Mouse (Mus musculus) layer of hippocampus, adult 9-11 months (tissue): ENCODE results near the gene Helz2.

Experiments
- DNase-seq: peaks from one replicate; pipeline ENCODE4 v3.0.0; 2022

The Helz2 gene

DNA sequence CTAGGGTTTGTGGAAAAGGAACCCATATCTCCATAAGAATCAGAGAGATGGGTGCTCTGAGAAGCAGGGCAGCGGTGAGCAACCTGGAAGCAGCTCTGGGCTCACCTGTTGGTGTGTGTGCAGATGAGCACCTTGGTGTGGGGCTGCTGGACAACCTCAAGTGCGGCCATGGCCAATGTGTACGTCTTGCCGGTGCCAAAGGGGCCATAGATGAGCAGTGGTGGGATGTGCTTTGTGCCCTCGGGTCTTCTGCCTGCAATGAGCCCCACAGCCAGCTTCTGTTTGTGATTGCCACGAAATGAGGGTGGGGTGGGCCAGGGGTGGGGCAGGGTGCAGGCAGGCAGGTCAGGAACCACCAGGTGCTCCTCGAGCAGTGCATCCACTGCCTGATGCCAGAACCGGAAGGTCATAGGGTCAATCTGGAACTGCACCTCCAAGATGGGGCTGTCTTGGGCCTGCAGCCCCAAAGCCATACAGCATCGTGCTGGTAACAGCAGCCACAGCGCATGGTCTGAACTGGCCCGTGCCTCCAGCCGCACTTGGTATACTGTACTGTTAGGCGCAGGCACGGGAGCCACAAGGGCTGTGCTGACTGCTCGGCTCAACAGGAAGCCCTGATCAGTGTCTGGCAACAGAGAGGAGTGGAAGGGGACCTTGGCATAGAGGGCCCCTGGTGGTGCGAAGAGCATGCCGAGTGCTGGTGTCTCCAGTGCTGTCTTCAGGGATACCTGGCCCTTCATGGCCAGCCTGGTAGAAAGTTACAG is 4.4 kb downstream of the Helz2 start:
- no peak for DNase-seq

DNA sequence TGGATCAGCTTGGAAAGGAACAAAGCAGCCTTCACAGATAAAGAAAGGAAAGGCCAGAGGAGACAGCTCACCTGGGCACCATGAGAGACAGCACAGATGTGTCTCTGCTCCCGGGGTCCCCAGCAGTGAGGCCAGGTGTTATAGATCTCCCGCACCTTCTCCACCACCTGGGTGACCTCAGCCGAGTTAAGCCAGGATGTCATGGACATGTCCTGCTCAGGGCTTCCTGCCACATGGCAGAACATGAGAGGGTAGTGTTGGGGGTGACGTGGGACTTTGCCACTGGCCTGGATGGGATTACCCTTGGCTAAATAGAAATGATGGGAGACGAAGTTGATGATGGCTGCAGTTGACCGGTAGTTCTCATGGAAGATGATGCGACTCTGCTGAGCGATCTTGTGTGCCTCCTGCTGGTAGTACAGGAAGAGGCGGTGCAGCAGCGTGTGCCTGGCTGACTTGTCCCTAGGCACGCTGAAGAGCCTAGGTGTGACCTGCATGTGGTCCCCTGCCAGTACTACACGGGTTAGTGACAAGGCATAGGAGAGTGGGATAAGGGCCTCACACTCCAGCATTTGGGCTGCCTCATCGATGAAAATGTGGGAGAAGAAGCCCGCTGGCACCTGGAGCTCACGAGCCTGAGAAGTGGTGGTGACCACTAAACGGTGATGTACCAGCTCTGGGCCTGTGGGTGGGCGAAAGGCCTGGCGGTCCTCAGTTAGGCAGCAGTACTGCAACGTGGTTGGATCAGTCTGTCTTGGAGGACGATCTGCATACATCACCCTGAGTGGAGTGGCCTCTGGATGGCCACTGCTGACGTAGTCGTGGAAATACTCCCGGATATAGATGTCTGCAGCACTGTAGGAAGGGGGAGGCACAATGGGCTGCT is 5.9 kb downstream of the Helz2 start:
- DNase-seq: no peak

DNA sequence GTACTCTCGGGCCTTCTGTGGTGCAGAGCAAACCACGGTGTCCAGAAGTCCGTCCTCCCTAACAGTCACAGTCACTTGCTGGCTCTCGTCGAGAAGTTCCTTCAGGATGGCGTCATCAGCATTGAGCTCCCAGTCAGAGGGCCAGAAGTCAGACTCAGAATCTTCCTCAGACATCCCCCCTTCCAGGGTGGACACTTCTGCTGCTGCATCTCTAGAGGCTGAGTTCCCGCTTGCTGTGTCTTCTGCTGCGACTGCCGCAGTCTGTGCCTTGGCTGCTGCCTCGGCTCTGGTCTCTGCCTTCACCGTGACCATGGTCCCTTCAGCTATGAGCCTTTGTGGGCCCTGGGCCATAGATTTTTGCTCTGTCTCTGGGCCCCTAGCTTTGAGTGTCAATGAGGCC is 7.1 kb downstream of the Helz2 start:
- DNase-seq: no peak

DNA sequence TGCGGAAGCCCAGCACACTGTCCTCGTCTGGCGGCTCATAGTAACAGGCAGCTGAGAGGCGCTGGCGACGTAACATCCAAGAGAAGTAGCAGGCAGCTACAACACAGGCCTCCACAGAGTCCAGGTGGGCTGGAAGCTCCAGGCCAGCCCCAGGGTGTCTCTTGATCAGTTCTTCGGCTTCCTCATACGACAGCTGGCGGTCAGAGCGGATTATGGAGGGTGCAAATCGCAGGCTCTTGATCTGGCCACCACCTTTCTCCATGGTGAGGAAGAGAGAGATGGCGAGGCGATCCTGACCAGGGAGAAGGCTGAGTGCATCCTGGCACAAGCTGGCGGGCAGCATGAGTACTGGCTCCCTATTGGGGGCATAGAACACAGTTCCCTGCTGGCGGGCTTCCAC is 8.4 kb downstream of the Helz2 start:
- DNase-seq: no peak

DNA sequence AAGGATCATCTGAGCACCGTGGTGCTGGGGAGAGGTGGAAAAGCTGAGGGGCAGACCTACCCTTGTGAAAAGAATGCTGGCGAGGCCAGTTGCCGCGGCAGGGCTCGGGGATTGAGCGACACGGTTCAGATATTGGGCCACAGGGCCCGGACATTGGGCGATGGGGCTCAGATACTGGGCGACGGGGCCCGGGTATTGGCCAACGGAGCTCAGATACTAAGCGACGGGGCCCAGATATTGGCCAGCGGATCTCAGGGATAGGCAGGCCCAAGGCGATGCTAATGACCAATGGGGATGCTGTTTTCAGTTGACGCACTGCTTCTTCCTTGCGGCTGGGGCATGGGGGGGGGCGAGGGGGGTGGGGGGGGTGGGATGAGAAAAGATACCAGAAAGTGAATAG is 10.7 kb downstream of the Helz2 start:
- no peak for DNase-seq

DNA sequence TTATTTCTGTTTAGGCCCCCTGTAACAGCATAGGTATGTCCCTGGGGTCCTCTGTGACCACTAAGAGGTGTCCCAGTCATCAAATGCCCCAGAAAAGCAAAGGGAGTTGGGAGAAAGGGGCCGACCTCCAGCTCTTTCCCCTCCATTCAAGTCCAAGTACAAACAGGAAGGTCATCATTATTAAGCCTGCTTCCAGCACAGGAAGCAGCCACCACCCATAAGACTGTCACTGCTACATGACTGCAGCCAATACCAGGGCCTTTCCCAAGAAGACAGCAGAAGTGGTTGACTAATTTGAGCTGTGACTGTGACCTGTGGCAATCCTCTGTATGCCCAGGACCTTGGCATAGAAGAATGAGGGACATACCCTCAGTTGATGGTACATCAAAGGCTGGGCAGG is 13.5 kb downstream of the Helz2 start:
- DNase-seq: no peak

DNA sequence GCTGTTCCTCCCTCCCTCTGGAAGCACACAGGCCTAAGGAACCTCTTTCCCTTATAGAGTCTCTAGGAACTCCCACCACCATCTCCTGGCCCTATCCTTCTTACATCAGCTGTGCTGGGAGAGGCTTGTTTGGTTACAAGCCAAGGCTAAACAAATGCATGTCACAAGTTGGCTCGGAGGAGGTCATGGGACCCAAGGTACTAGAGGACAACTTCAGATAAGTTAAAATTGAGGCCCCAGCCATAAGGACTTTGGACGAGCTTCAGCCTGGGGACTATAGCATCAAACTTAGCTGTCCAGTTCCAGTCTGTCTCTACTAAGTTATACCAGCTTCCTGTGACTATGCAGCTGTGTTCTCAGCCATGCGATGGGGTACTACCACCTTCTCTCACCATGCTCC is 14.7 kb downstream of the Helz2 start:
- no peak for DNase-seq

DNA sequence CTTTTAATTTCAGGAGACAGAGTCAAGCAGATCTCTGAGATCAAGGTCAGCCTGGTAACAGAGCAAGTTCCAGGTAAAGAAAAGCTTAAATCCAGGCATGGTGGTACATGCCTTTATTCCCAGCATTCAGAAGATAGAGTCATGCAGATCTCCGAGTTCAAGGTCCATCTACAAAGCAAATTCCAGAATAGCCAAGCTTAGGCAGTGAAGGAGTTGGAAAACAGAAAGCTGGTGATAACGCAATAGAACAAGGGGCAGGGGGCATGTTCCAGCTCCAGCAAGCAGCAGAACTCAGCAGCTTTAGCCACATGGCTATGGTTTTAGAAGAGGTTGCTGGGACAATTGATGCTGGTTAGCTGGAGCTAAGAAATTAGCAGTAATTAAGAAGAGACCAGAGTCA is 16.8 kb downstream of the Helz2 start:
- no peak for DNase-seq

DNA sequence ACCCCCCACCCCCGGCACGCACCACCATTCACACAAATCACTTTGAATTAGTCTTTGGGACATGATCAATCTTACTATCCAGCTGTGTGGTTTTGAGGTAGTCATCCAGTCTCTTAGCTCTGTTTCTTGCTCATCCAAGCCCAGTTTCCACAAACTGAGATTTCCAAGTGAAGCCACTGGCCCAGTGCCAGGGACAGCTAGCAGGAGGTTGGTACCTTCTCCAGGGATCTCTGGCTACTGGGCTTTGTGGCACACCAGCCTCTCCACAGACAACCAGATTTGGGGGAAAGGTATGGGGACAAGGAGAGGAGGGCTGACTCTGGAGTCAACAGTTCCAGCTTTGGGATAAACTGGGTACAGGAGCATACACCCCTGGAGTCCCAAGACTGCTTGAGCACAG is 21.5 kb downstream of the Helz2 start:
- DNase-seq: no peak

DNA sequence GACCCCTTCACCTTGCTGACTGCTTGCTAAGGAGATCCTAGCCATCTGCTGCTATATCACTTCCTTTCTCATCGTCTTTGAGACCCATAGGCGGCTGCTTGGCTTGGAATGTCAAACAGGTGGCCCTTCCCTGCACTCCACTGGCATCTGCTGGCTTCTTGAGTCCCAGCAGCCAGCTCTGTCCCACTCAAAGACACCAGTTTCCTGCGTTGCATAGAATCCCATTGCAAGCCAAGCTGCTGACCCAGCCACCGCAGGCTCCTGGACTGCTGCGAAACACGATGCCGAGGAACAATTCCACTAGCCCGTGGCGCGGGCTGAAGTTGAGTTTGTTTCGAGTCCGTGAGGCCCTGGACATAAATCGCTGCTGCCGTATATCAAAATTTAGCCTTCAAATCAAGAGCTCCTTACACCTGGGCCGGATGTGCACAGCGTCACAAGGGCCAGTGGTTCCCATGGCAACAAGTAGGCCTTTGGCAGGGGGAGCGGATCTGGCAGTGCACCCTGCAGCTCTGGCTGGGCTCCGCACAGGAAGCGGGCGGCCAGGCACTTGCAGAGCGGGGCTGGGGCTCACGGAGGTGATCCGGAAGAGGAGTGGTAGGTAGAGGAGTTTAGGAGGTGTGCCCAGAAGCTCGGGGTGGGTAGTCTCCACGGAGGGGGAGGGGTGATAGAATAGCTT is 22.1 kb downstream of the Helz2 start, which contains the start of gene Fndc11:
Gene Fndc11 (plus strand): TSS at position 476 of the 679 bp plus-strand sequence.
- peak; percentile 45 for DNase-seq

DNA sequence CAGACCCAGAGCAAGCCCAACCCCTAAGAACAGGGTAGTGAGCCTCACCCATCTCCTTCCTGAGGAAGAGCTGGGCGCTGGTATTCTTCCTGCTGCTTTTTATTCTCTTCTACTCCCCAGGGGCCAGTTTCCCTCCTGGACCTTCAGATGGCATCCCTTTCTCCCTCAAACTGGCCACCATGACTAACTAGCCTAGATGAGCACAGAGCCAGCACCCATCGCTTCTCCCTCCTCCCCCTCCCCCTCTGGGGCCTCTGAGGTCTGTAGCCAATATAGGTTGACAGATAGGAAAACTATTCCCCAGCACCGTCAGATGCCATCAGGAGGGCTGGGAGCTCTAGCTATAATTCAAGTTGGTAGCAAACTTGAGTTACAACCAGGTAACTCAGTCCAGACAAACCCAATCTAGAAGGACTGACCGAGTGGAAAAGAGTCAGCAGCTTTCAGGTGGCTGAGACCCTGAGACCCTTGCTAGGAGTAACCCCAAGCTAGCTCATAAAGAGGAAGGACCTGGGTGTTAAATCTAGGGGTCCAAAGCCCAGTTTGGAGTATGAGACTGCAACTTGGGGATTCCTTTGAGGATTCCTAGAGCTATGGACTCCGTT is 22.8 kb downstream of the Helz2 start:
- DNase-seq: no peak

DNA sequence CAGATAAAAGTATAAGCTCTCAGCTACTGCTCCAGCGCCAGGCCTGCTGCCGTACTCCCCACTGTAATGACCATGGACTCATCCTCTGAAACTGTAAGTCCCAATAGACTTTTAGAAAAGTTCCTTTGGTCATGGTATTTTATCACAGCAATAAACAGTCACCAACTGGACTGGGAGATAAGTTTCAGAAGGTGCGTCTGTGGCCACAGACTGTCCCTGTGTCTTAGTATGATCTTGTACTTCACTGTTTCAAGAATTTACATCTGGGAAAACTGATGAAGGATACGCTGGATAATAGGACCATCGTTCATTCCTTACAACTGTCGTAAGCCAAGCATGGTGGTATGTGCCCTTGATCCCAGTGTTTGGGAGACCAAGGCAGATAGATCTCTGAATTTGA is 25.8 kb downstream of the Helz2 start:
- no peak for DNase-seq

DNA sequence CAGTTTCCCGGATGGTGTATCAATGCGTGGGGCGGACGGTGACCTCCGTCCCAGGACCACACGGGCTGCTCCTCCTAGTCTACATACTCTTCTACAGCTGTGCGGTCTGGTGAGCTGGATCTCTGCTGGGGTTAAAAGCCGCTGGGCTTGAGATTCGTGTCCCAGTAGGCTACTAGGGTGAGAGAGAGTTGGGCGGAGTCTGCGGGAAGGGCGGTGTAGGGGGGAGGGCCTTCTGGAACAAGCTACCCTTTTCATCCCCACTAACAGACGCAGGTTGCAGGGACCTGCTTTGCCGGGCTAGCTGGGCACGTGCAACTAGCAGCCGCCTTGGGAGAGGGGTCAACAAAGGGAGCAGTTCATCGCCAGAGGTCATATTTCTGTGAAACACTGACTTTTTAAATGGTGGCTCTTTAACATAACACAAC is 28.8 kb downstream of the Helz2 start, which contains the start of gene Srms:
Gene Srms (minus strand): TSS at position 165 of the 425 bp plus-strand sequence.
- no peak for DNase-seq

DNA sequence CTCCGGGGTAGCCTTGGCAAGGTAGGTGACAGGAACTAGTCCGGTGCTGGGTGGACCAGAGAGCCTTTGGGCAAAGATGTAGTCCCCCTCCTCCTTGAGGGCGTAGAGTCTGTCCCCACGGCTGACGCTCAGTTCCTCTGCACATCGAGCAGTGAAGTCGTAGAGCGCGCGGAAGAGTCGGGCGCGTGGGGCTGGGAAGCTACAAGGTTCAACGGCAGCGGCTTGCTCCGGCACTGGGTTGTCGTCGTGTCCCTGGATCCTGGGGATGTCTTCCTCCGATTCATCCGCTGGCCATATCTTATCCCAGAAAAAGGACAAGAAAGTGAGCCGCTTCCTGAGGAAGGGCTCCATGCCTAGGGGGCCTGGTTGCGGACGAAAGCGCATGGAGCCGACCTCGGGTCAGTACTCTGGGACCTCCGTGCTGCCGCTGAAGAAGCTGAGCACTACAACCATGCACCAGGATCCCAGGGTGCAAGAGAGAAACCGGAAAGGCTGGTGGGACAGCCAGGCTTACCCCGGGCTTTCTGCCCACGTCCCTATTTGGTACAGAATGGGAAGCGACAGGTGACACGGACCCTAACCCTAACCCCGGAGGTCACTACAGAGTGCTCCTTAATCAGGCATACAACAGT is 29.3 kb downstream of the Helz2 start:
- DNase-seq: no peak

DNA sequence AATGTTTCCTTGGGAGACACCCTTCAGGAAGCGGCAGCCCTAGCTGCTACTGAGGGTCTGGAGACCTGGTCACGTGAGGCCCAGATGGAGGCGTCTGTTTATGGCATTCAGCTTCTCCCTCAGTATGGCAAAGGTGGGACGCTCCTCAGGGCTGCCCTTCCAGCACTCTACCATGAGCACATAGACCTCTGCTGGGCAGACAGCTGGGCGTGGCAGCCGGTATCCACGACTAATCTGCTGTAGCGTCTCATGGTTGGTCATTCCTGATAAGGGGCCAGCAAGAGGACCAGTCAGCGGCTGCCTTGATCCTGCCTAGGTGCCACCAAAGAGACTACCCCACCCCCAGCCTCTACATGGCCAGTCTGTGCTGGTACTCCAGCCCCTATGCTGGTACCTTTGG is 35.7 kb downstream of the Helz2 start:
- DNase-seq: no peak

DNA sequence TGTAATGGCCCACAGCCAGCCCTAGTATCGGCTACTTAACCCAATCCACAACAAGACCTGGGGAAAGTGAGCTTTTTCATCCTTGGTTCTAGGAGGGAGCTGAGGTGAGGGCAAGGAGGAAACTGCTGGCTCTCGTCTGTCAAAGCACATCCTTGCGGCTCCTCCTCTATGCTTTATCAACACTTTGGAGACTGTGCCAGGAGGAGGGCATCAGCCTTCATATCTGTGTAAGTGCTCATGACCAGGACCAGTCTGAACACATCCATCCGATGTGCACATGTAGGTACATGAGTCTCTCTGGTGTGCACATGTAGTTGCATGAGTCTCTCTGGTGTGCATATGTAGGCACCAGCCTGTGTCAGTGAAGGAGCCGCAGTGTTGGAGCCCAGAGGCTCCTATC is 36.1 kb downstream of the Helz2 start:
- no peak for DNase-seq

DNA sequence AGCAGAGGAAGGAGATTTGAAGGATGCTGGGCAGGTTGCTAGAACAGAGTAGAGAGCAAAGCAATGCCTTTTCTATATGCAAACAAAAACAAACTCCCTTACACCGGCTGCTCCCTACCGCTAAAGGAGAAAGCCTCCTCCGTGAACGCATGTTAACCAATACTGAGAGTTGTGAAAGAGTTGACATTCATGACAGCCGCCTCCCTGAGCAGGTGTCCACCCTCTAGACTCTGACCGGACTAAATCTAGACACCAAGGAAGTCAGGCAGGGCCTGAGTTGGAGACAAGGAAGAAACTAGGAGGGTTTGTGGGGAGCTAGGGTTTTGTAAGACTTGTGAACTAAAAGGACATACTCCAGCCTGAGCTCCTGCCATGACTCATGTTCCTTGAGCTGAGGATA is 38.9 kb downstream of the Helz2 start:
- DNase-seq: no peak

DNA sequence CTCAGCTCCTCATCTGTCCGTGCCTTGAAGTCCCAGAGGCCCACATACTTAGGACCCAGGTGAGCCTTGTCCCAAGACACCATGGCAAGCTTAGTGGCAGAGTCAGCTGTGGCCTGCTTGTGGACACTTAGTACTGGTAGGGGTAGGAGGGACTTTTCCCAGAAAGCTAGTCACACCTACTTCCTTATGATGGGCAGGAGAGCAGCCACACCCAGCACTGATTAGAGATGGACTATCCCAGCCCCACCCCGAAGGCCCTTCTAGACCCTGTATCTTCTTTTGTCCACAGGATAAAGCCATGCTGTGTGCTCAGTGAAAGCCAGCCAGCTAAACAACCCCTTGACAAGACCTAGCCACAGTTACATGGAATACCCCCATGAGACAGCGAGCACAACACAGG is 39.4 kb downstream of the Helz2 start, which contains the start of gene Ptk6:
Gene Ptk6 (minus strand): TSS at position 368 of the 400 bp plus-strand sequence.
- no peak for DNase-seq

DNA sequence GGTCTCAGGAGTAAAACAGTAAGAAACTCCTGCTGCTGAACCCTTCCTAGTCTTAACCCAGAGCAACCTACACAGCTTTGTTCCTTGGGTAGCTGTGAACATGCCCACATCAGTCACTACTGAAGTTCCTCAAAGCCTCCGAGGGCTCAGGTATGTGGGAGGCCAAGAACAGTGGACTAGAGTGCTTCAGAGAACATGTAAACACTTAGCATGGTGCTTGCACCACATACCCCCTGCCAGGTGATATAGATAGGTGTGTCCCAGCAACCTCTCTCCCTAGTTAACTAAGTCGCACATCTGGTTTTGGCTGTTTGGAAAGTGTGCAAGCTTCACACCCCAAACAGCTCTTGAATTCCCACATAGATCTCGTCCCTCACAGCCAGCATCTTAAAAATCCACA is 40.2 kb downstream of the Helz2 start:
- DNase-seq: no peak

DNA sequence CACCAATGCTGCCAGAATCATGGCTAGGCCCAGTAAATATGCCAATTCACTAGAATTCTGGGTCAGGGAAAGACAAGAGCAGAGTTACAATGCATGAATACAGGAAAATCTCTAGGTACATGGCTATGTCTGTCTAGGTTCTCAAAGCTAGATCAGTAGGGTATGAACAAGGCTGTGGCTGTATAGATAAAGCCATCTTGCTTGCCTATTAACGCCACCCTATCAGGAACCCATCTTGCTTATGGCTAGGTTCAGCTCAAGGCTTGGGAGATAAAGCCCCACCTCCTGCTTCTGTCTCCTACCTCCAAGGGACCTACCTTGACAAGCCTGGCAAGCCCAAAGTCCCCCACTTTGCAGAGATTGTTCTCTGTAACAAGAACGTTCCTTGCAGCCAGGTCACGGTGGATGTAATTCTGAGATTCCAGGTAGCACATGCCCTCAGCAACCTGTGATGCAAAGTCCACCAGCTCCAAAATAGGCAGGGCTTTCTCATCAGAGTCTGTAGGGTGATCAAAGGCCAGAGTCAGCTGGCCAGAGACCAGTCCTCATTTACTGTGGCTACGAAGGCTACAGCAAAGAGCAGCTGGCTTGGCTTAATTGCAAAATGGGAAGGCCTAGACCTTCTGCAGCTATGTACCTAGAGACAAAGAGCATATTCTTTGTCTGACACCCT is 45.1 kb downstream of the Helz2 start:
- DNase-seq: no peak

DNA sequence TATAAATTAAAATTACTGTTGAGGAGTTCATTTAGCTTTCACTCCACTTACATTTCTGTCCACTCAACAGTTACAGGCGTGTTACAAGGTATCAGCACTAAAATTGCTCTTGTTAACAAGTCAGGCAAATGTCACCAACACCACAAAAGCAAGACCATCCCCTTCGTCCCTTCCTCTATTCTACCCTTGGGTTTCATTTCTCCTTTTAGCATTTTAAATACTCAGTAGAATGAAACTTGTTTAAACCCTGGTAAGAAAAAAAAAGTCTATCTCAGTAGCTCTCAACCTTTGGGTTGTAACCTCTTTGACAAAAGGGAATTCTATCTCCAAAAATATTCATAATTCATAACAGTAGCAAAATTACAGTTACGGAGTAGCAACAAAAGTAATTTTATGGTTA is 48.8 kb downstream of the Helz2 start:
- no peak for DNase-seq

DNA sequence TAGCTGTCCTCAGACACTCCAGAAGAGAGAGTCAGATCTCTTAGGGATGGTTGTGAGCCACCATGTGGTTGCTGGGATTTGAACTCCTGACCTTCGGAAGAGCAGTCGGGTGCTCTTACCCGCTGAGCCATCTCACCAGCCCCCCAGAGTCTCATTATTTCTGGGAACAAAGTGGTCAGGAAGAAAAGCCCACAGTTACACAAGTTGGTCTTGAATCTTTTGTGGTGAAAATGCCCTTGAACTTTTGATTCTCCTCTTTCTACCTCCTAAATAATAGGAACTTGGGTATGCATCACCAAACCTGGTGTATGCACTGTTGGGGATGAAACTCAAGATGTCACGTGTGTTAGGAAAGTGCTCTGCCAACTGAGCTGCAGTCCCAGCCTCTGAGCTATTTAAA is 49.9 kb downstream of the Helz2 start:
- no peak for DNase-seq
